Mouse (Mus musculus) gastrocnemius, adult 2 months (tissue): ENCODE results near the gene Osbpl11. TPM values are rescaled to one million over a fixed set of nuclear protein-coding genes. Genes with fewer than 3 reads are reported as not detected.
"Not testable (repeated sequence)": the region's sequence is repeated elsewhere in the genome, so short reads cannot be mapped to it uniquely, and the experiment has no call there.

ENCODE experiments used
- DNase-seq: peaks from one replicate; pipeline ENCODE4 v3.0.0; 2022
- H3K27ac ChIP-seq: fragments of 200-600 bp; 2 replicates; pipeline ENCODE4 v1.8.1; 2022; ENCODE audit warnings: mild to moderate bottlenecking
- H3K4me3 ChIP-seq: fragments of 200-600 bp; 2 replicates; pipeline ENCODE4 v1.8.1; 2022; ENCODE audit warnings: mild to moderate bottlenecking, moderate library complexity
- CTCF ChIP-seq: fragments of 200-600 bp; IDR thresholded peaks from 2 replicates; pipeline ENCODE4 v1.8.1; 2022; ENCODE audit warnings: antibody characterized with exemption, mild to moderate bottlenecking, moderate library complexity
- intact Hi-C: fragments of 180-260 bp; cut with DNase I; formaldehyde crosslinking; loops from one replicate; pipeline ENCODE4 v1.15.1; 2025
- long read RNA-seq, 2 experiments: library from polyadenylated mRNA; stranded (forward); transcript quantifications; one replicate each; pipeline ENCODE4 v2.0.0; 2021
- total RNA-seq, 2 experiments: library from RNA; stranded (reverse); gene quantifications; 2 replicates each; pipeline ENCODE4 v1.2.3; 2021

Osbpl11 gene
- 10 to 100 TPM; 15.5 to 15.6 TPM for total RNA-seq
- long read RNA-seq, experiment 1, full-length matches to known transcripts, result 43 of 51 reads
- long read RNA-seq, experiment 1, partial matches to known transcripts, result 3 of 51 reads
- long read RNA-seq, experiment 1, other reads (novel, unspliced or antisense), result 5 of 51 reads
- long read RNA-seq, experiment 2, full-length matches to known transcripts, result 34 of 38 reads
- long read RNA-seq, experiment 2, partial matches to known transcripts, result 2 of 38 reads
- long read RNA-seq, experiment 2, other reads (novel, unspliced or antisense), result 2 of 38 reads

DNA sequence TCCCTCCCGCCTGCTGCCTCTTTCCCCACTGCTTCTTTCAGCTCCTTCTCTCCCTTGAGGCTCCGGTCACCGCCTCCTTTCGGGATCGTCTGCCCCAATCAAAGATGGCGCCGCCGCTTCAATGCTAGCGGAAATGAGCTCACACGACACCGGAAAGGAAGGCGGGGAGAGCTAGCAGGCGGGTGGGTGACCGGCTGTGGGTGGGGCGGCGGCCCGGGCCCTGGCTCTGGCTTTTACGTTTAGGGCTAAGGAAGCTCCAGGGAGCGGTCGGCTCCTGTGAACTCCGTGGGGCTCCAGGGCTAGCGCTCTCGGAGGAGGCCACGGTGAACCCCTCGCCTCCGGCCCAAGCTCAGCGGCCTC is at the start of gene Osbpl11:
Gene Osbpl11 (plus strand): TSS at position 171 of the 360 bp plus-strand sequence.
- DNase-seq, result peak; percentile 97
- intact Hi-C loops, result loop anchor here (5.0 kb wide), 1 partner anchor 128 kb away; the partner anchor contains the start of genes Iqcg and Rpl35a
- H3K4me3 ChIP-seq, result peak within 1 kb of the TSS; percentile 99
- TF ChIP-seq CTCF, result no peak
- peak within 1 kb of the TSS; percentile 98 for H3K27ac ChIP-seq

DNA sequence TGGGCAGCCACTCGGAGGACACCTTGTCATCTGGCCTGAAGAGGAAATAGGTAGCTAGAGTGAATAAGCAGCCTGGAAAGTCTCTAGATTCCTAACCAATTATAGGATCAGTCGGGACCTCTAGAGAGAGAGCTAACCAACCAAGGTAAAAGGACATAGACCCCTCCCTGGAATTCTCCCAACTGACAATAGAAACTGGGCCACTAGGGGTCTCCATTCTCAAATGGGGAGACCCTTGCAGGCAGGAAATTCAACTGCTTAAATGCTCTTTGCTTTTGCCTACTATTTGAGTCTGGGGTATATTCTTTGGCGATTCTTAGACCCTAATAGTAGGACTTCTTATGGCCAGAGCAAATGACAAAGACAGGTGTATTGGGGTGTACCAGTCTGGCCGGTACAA is 49.7 kb upstream of the Osbpl11 start:
- no peak for TF ChIP-seq CTCF
- no peak overlapping the region for H3K4me3 ChIP-seq
- H3K27ac ChIP-seq, result no peak overlapping the region
- intact Hi-C loops, result no loop called here
- DNase-seq, result no peak

DNA sequence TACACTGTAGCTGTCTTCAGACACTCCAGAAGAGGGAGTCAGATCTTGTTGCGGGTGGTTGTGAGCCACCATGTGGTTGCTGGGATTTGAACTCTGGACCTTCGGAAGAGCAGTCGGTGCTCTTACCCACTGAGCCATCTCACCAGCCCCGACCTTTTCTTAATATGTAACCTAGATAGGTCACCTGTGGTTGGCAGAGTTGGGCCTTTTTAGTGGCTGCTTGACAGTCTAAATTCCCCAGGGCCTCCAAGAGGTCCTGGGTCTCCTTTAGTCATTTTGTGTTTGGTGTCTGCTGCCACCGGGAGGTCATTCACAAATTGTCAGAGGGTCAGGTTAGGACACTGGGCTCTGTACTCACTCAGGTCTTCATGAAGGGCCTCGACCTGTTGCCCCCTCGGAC is 45.8 kb upstream of the Osbpl11 start:
- DNase-seq, H3K27ac ChIP-seq, intact Hi-C loops, H3K4me3 ChIP-seq: not testable (repeated sequence)

DNA sequence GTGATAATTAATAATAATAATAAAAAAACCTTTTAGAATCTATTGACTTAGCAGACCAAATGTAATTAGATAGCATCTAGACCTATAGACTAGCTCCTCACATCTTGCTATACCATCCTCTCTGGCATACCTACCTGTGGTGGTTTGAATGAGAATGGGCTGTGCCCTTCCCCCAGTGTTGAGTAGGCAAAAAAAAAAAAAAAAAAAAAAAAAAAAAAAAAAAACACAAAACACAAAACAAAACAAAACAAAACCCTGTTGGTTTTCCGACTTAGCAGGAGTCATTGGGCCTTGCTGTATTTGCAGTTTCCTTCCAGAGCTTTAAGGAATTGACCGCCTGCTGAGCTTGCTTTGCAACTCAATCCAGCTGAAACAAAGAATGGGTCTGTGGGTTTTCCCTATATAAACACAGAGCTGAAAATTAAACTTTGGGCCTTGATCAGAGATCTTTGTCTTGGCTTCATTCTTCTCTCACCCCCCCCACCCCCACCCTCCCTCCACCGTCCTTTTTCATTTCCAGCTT is 43.1 kb upstream of the Osbpl11 start:
- Histone ChIP-seq H3K27ac (no peak overlapping the region), H3K4me3 (no peak overlapping the region)
- intact Hi-C loops, result no loop called here
- no peak for TF ChIP-seq CTCF
- no peak for DNase-seq

DNA sequence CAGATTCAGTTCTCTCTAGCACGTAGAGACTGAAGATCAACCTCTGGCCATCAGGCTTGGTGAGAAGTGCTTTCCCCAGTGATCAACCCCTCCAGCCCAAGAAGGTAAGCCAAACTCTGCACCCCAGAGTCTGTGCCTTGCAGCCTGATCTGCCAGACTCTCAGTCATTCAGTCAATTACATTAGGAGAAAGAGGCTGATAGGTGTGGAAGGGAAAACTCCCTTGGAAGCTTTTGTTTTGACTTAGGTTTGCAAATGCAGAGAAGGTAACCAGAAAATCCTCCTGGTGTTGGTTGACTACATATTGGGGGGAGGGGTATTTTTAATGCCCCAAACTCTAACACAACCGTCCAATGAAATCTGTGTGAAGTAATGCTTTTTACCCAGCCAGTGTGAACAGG is 41.4 kb upstream of the Osbpl11 start:
- TF ChIP-seq CTCF, result no peak
- no peak for DNase-seq
- intact Hi-C loops, result no loop called here
- Histone ChIP-seq H3K27ac (peak overlapping the region; percentile 81), H3K4me3 (peak overlapping the region; percentile 30)

DNA sequence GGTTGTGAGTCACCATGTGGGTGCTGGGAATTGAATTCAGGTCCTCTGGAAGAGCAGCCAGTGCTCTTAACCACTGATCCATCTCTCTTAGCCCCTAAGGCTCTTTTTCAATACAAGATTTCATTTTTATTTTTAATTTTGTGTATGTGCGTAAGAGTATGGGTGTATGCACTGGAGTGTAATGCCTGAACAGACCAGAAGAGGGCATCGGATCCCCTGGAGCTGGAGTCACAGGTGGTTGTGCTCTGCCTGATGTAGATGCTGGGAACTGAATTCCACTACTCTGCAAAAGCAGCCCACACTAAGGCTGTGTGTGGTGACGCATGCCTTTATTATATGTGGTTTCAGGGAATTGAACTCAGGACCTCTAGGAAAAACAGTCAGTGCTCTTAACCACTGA is 38.7 kb upstream of the Osbpl11 start:
- TF ChIP-seq CTCF, result peak; percentile 7; the same call in 1 of the 2 replicates
- no peak overlapping the region for H3K27ac ChIP-seq
- DNase-seq, result no peak
- no peak overlapping the region for H3K4me3 ChIP-seq
- intact Hi-C loops, result no loop called here

DNA sequence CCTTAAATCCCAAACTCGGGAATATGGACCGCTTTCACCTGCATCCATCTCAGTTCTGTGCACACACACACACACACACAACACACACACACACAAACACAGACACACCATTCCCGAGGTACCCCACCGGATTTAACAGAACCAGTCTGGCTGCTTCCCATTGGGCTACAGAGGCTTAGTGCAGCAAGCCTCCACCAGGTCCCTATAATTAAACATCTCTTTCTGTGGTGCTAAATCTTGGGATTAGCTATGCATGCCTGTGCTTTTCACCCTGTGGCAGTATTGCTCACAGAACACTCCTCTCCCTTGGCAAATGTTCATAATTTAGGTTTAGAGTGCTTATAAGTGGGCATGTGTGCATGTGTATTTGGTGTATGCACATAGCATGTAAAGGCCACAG is 36.7 kb upstream of the Osbpl11 start:
- no peak for DNase-seq
- H3K27ac ChIP-seq, result no peak overlapping the region
- no peak for TF ChIP-seq CTCF
- no peak overlapping the region for H3K4me3 ChIP-seq
- intact Hi-C loops, result no loop called here

DNA sequence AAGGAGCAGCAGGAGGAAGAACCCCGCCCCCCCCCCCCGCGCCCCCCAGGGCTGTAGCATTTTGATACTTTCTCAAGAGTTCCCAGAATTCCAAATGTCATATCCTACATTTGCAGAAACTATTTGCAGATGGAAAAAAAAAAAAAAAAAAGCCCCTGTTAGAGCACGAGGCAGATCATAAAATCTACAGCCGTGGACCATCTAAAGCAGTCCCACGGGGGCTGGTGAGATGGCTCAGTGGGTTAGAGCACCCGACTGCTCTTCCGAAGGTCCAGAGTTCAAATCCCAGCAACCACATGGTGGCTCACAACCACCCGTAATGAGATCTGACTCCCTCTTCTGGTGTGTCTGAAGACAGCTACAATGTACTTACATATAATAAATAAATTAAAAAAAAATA is 34.0 kb upstream of the Osbpl11 start:
- not testable (repeated sequence) for DNase-seq, H3K4me3 ChIP-seq
- intact Hi-C loops, result loop anchor here (5.0 kb wide), 1 partner anchor 339 kb away; the partner anchor contains the start of gene Smbd1

DNA sequence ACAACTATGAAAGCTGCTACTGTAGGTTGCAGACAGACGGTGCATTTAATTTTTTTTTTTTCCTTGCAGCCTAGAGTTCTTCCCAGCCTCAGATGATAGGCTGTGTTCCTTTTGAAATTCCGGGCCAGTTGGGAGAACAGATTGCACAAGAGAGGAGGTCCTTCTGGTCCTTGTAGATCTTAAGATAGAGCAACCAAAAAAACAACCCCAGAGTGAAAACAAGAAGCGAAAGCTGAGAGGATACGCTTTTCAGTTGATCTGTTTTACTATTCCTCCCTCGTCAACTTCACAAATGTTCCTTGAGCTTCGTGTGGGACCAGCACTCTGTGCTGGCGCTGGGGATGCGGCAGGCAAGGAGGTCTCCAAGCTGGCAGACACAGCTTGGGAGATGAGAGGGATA is 33.3 kb upstream of the Osbpl11 start:
- DNase-seq, result no peak
- TF ChIP-seq CTCF, result no peak
- intact Hi-C loops, result loop anchor here (5.0 kb wide), 1 partner anchor 339 kb away; the partner anchor contains the start of gene Smbd1
- Histone ChIP-seq H3K4me3 (no peak overlapping the region), H3K27ac (no peak overlapping the region)

More for the DNA sequence above, 34.0 kb upstream of the Osbpl11 start:
- H3K27ac ChIP-seq, result not testable (repeated sequence)

DNA sequence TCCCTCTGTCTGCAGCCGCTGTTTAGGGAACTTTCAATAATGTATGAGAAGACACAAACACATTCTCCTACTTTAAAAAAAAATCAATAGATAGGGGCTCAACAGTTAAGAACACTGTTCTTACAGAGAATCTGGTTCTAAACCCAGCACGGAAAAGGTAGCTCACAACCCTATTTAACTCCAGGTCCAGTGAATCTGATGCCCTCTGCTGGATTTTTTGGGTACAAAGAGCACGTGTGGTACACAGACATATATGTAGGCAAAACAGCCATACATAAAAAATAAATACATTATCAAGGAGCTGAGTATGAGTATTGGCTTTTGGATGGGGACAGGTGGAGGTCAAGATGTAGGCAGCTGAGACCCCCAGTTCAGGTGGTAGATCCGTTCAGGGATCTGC is 29.9 kb upstream of the Osbpl11 start:
- H3K27ac ChIP-seq, result no peak overlapping the region
- DNase-seq, result peak; percentile 34
- TF ChIP-seq CTCF, result peak; percentile 72
- intact Hi-C loops, result loop anchor here (1.0 to 5.0 kb wide), 2 partner anchors 132 to 343 kb away; partner anchors contain the start of gene Smbd1
- H3K4me3 ChIP-seq, result no peak overlapping the region

DNA sequence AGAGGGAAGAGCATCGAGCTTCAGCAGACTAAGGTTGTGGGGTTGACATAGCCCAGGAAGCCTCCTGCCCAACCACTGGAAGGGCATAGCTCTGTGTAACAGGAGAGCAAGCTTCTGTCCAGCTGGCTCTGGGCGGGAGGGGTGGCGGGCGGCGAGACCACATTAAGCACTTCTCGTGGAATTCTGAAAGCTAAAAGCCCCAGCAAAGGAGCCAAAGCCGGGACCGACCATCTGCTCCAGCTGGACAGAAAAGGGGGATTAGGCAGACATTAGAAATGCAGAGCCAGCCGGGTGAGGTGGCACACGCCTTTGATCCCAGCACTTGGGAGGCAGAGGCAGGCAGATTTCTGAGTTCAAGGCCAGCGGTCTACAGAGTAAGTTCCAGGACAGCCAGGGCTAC is 26.9 kb upstream of the Osbpl11 start:
- no peak for DNase-seq
- no peak overlapping the region for H3K4me3 ChIP-seq
- intact Hi-C loops, result no loop called here
- TF ChIP-seq CTCF, result no peak
- H3K27ac ChIP-seq, result no peak overlapping the region

DNA sequence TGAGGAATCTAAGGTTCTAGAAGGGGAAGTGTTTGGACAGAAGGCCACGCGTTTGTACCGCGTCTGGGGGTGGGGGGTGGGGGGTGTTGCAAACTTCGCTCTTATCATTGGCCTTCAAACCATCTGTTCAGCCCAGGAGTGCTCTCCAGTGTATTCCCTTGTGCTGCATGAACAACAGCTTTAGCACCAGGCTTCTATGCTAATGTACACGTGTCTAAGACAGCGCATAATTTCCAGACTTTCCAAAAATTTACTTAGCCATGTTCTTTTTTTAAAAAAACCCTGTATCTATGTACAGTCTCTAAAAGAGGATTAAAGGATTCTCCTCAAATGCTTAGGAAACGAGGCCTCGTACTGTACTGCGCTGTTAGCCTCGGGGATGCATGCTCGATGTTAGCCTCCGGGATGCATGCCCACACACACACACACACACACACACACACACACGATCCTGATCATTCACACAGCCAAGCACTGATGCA is 26.2 kb upstream of the Osbpl11 start:
- intact Hi-C loops, result no loop called here
- no peak for DNase-seq

DNA sequence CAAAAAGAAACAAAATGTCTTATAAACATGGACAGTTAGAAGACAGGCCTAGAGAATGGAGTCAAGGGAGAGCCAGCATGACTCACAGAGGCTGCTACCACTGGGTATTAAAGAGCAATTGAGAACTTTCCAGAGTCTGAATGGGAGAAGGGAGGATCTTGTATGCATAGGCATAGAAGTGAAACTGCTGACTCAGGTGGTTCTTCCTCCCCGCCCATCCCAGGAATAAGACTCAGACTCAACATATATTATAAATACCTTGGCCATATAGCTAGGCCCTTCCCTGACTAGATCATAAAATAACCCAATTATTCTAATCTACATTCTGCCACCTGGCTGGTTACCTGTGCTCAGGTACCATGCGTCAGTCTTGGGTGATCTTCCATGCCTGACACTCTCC is 25.5 kb upstream of the Osbpl11 start:
- Histone ChIP-seq H3K27ac (no peak overlapping the region), H3K4me3 (no peak overlapping the region)
- DNase-seq, result no peak
- TF ChIP-seq CTCF, result no peak
- intact Hi-C loops, result no loop called here

More for the DNA sequence above, 26.2 kb upstream of the Osbpl11 start:
- Histone ChIP-seq H3K27ac (no peak overlapping the region), H3K4me3 (no peak overlapping the region)
- no peak for TF ChIP-seq CTCF
